Mouse (Mus musculus) liver, embryonic 14.5 days (tissue): Measurements from ENCODE around the gene Brf1. TPM values are rescaled to one million over a fixed set of nuclear protein-coding genes. Genes with fewer than 3 reads are reported as not detected.

ENCODE experiments used
- ATAC-seq: fragments of 200-750 bp; cut with Nextera tagmentation; 2 replicates; pipeline ENCODE4 v1.8.0; 2017; ENCODE audit warnings: moderate number of reproducible peaks, mild to moderate bottlenecking, moderate library complexity; ENCODE audit not compliant: insufficient read depth
- DNase-seq, 3 experiments: peaks; one replicate each; pipeline ENCODE4 v3.0.0-alpha.2; 2012 to 2013; ENCODE audit warnings: low read depth in 3 of 3, low spot score in 3 of 3
- H3K27ac ChIP-seq: fragments of 300-500 bp; sonication (generic); 2 replicates; pipeline ENCODE4 v1.5.1; 2014; ENCODE audit warnings: moderate library complexity, mild to moderate bottlenecking, control low read depth, inconsistent platforms
- H3K27me3 ChIP-seq: fragments of 300-500 bp; sonication (generic); 2 replicates; pipeline ENCODE4 v1.6.1; 2014; ENCODE audit warnings: mild to moderate bottlenecking, low read length, moderate library complexity; ENCODE audit not compliant: control insufficient read depth, insufficient read depth
- H3K36me3 ChIP-seq: fragments of 300-500 bp; sonication (generic); replicated peaks from 2 replicates; pipeline ENCODE4 v1.6.1; 2014; ENCODE audit warnings: low read depth; ENCODE audit not compliant: control insufficient read depth, insufficient read depth
- H3K4me1 ChIP-seq, 2 experiments: fragments of 200-500 bp in 1 of 2; fragments of 300-500 bp in 1 of 2; sonication (generic) in 1 of 2; replicated peaks; 2 replicates each; pipeline ENCODE4 v1.6.1; 2012 to 2014; ENCODE audit warnings: antibody characterized with exemption in 1 of 2, inconsistent platforms in 1 of 2, low read length in 1 of 2; ENCODE audit not compliant: control insufficient read depth in 2 of 2, insufficient read depth in 2 of 2
- H3K4me2 ChIP-seq: fragments of 300-500 bp; sonication (generic); 2 replicates; pipeline ENCODE4 v1.6.1; 2014; ENCODE audit warnings: low read depth, mild to moderate bottlenecking, control low read depth, moderate library complexity
- H3K4me3 ChIP-seq, 2 experiments: fragments of 200-500 bp in 1 of 2; fragments of 300-500 bp in 1 of 2; sonication (generic) in 1 of 2; 2 replicates each; pipeline ENCODE4 v1.5.1; 2012 to 2014; ENCODE audit warnings: low read depth in 2 of 2, low read length in 2 of 2, mild to moderate bottlenecking in 2 of 2, control low read depth in 1 of 2, inconsistent platforms in 1 of 2, moderate library complexity in 1 of 2; ENCODE audit not compliant: insufficient read depth in 1 of 2
- H3K9ac ChIP-seq: fragments of 300-500 bp; sonication (generic); replicated peaks from 2 replicates; pipeline ENCODE4 v1.6.1; 2014; ENCODE audit warnings: mild to moderate bottlenecking, control low read depth, moderate library complexity
- H3K9me3 ChIP-seq: fragments of 300-500 bp; sonication (generic); 2 replicates; pipeline ENCODE4 v1.6.1; 2016; ENCODE audit warnings: low read length, mixed read lengths; ENCODE audit not compliant: control insufficient read depth
- CTCF ChIP-seq: IDR thresholded peaks from 2 replicates; pipeline ENCODE4 v1.5.1; 2016; ENCODE audit warnings: antibody characterized with exemption, low read depth, control low read depth
- EP300 ChIP-seq: IDR thresholded peaks from 2 replicates; pipeline ENCODE4 v1.6.1; 2016; ENCODE audit warnings: antibody characterized with exemption, low read depth
- WGBS: fragments of 180-500 bp; shearing (Covaris S2); extraction: QIAGEN DNeasy Blood & Tissue Kit; methylation state at CpG from one replicate; pipeline ENCODE4 v1.1.7; 2014; ENCODE audit not compliant: insufficient replicate concordance; 5-methylcytosine and 5-hydroxymethylcytosine counted together
- polyA plus RNA-seq, 2 experiments: library from polyadenylated mRNA; depleted of rRNA in 1 of 2; stranded (reverse) in 1 of 2; unstranded in 1 of 2; fragments of >200 nt; fragmentation: Nextera tagmentation in 1 of 2; extraction: Ambion mirVana in 1 of 2; gene quantifications; 2 replicates each; pipeline versions ENCODE4 v1.2.1 to v1.2.3; 2012 to 2014

Brf1 gene
- polyA plus RNA-seq, 2 experiments: 19.5 to 32.0 TPM

GRCm38 (mm10) chr12:113004993-113005392 is 4.5 kb upstream of the Brf1 start:
- TF ChIP-seq EP300 (no peak), CTCF (peak; percentile 87)
- Histone ChIP-seq H3K4me3 (no peak overlapping the region), H3K9ac (no peak overlapping the region), H3K4me2 (no peak overlapping the region), H3K4me1 (peaks cover 5 to 6% of the 10 kb centered on the region in 2 experiments), H3K9me3 (no peaks in the 10 kb centered on the region), H3K27me3 (no peaks in the 10 kb centered on the region), H3K36me3 (no peaks in the 10 kb centered on the region), H3K27ac (no peak overlapping the region)
- no peak for ATAC-seq
- 21% methylated on average over 4 of the region's 4 CpGs for WGBS
- no peak for DNase-seq

- Histone ChIP-seq H3K27ac (no peak overlapping the region), H3K4me1 (peaks cover 8 to 9% of the 10 kb centered on the region in 2 experiments), H3K27me3 (no peaks in the 10 kb centered on the region), H3K9me3 (no peaks in the 10 kb centered on the region), H3K4me2 (no peak overlapping the region), H3K36me3 (no peaks in the 10 kb centered on the region), H3K9ac (no peak overlapping the region), H3K4me3 (no peak overlapping the region)
- 77% methylated on average over 8 of the region's 8 CpGs for WGBS
- TF ChIP-seq EP300 (no peak), CTCF (no peak)
- DNase-seq: no peak
- ATAC-seq: no peak
Measured at GRCm38 (mm10) chr12:113004011-113004410, 3.5 kb upstream of the Brf1 start.

- H3K27ac ChIP-seq: no peak overlapping the region
- DNase-seq (no peak), ATAC-seq (no peak)
- H3K9ac ChIP-seq: no peak overlapping the region
- TF ChIP-seq CTCF: peak; percentile 45
- TF ChIP-seq EP300: no peak
- peaks cover 14 to 17% of the 10 kb centered on the region in 2 experiments for H3K4me1 ChIP-seq
- 18% methylated on average over 2 of the region's 2 CpGs for WGBS
- no peaks in the 10 kb centered on the region for H3K9me3 ChIP-seq
- H3K36me3 ChIP-seq: no peaks in the 10 kb centered on the region
- no peak overlapping the region for H3K4me3 ChIP-seq
- H3K4me2 ChIP-seq: no peak overlapping the region
- no peaks in the 10 kb centered on the region for H3K27me3 ChIP-seq
Measured at GRCm38 (mm10) chr12:113002667-113003066, 2.2 kb upstream of the Brf1 start.

GRCm38 (mm10) chr12:113001133-113001474 is 600 bp upstream of the Brf1 start:
- H3K4me3 ChIP-seq: peak overlapping the region; percentile 70 to 76
- 3% methylated on average over 5 of the region's 5 CpGs for WGBS
- TF ChIP-seq EP300 (no peak), CTCF (no peak)
- peak overlapping the region; percentile 4 for H3K27ac ChIP-seq
- H3K36me3 ChIP-seq: no peaks in the 10 kb centered on the region; the same call in 1 of the 2 replicates
- DNase-seq (no peak), ATAC-seq (peak; percentile 3)
- H3K27me3 ChIP-seq: no peaks in the 10 kb centered on the region
- peak overlapping the region; percentile 94 for H3K4me2 ChIP-seq
- no peaks in the 10 kb centered on the region for H3K9me3 ChIP-seq
- H3K4me1 ChIP-seq: peaks cover 14 to 17% of the 10 kb centered on the region in 2 experiments
- H3K9ac ChIP-seq: peak overlapping the region; percentile 32

- no peak; the same call in 1 of the 2 replicates for TF ChIP-seq CTCF
- under 1% methylated on average over 56 of the region's 56 CpGs for WGBS
- peak overlapping the region; percentile 83 for H3K9ac ChIP-seq
- H3K27ac ChIP-seq: peak overlapping the region; percentile 89
- H3K9me3 ChIP-seq: no peaks in the 10 kb centered on the region
- no peaks in the 10 kb centered on the region for H3K27me3 ChIP-seq
- DNase-seq (no peak), ATAC-seq (no peak)
- peak overlapping the region; percentile 76 to 78 for H3K4me3 ChIP-seq
- H3K36me3 ChIP-seq: no peaks in the 10 kb centered on the region; the same call in 1 of the 2 replicates
- H3K4me2 ChIP-seq: peak overlapping the region; percentile 96
- H3K4me1 ChIP-seq: peaks cover 14 to 17% of the 10 kb centered on the region in 2 experiments
Measured at GRCm38 (mm10) chr12:112999569-113000293, 773 bp downstream of the Brf1 start.
